Mouse (Mus musculus): ENCODE data around the gene Ehmt1. TPM values are rescaled to one million over a fixed set of nuclear protein-coding genes. Genes with fewer than 3 reads are reported as not detected.

The Ehmt1 gene
- polyA plus RNA-seq, 1 experiment from 2014 or later: 99.5 TPM

DNA sequence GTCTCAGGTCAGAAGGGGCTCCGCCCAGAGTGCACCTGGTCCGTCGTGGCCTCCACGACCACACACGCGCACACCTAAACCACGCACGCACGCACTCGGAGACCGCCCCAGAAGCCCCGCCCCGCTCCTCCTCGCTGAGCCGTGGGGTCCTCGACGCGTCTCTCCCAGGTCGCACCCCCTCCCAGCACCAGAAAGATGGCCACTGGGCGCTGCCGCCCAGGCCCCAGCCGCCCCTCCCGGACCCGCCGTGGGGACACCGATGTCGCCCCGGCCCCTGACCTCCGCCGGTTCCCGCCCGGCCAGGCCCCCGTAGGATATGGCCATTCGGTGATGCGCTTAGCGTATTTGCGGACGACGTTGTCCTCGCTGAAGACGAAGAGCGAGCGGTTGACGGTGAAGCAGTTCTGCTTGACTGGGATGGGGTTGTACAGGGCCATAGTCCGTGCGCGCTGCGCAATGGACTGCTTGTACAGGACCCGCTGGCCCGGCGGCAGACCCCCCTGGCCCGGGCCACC, 156.9 kb downstream of the Ehmt1 start:
- DNase-seq: peak; percentile 77
- Histone ChIP-seq H3K4me3 (replicated peaks; ENCODE audit: low read depth, low read length) (peak overlapping the region; percentile 81), H3K27ac (replicated peaks; ENCODE audit: low read depth, low read length) (peak overlapping the region; percentile 80), H3K27me3 (ENCODE audit: control insufficient read depth, insufficient read depth, low read length) (no peaks in the 10 kb centered on the region), H3K36me3 (ENCODE audit: control insufficient read depth, insufficient read depth, low read length) (0 out of 2 replicates have a peak, but pooled peaks cover 9% of the 10 kb centered on the region), H3K4me1 (ENCODE audit: control insufficient read depth, insufficient read depth, low read length) (peaks cover 10% of the 10 kb centered on the region), H3K9ac (replicated peaks; ENCODE audit: low read length) (peak overlapping the region; percentile 90), H3K4me2 (ENCODE audit: low read length) (peak overlapping the region; percentile 86), H3K9me3 (ENCODE audit: control insufficient read depth, low read length) (no peaks in the 10 kb centered on the region)
- WGBS: under 1% methylated on average over 52 of the region's 52 CpGs
- peak; percentile 60 for ATAC-seq (ENCODE audit: low FRiP score, low TSS enrichment)

DNA sequence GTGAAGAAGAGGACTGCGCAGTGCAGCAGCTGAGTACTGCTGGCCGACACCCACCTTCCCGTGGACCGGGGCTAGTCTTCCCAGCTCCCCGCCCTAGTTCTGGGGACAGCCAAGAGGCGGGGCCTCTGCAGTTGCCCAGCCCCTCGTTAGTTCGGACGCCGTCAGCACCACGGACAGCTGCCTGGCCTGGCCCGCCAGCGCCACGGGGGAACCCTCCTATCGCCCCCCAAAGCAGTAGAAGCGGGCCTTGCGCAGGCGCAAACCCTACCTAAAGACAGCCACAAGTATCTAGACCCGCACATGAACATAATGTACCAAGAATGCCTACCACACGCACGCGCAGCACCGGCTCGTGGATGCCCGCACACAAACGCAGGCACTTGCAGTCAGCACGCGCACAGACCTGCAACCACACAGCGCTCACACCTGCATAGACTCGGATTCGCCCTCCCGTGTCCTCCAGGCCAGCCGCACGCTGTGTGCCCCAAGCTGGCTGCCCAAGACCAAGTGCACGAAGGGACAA, 157.4 kb downstream of the Ehmt1 start:
- H3K36me3 ChIP-seq (ENCODE audit: control insufficient read depth, insufficient read depth, low read length): peaks cover 13% of the 10 kb centered on the region; the same call in 1 of the 2 replicates
- H3K4me3 ChIP-seq (replicated peaks; ENCODE audit: low read depth, low read length): peak overlapping the region; percentile 81
- no peaks in the 10 kb centered on the region for H3K9me3 ChIP-seq (ENCODE audit: control insufficient read depth, low read length)
- H3K4me1 ChIP-seq (ENCODE audit: control insufficient read depth, insufficient read depth, low read length): peaks cover 10% of the 10 kb centered on the region
- DNase-seq (peak; percentile 84), ATAC-seq (ENCODE audit: low FRiP score, low TSS enrichment) (peak; percentile 57)
- H3K4me2 ChIP-seq (ENCODE audit: low read length): peak overlapping the region; percentile 86
- H3K27me3 ChIP-seq (ENCODE audit: control insufficient read depth, insufficient read depth, low read length): no peaks in the 10 kb centered on the region
- H3K9ac ChIP-seq (replicated peaks; ENCODE audit: low read length): peak overlapping the region; percentile 90
- whole genome bisulfite sequencing: under 1% methylated on average over 35 of the region's 35 CpGs
- peak overlapping the region; percentile 80 for H3K27ac ChIP-seq (replicated peaks; ENCODE audit: low read depth, low read length)

- H3K36me3 ChIP-seq (ENCODE audit: control insufficient read depth, insufficient read depth, low read length): peaks cover 59% of the 10 kb centered on the region
- no peaks in the 10 kb centered on the region for H3K4me1 ChIP-seq (ENCODE audit: control insufficient read depth, insufficient read depth, low read length)
- no peak overlapping the region for H3K27ac ChIP-seq (replicated peaks; ENCODE audit: low read depth, low read length)
- H3K9ac ChIP-seq (replicated peaks; ENCODE audit: low read length): no peak overlapping the region
- DNase-seq: peak; percentile 72
- ATAC-seq (ENCODE audit: low FRiP score, low TSS enrichment): 0 out of 2 replicates have a peak, but pooled peaks have one; percentile 19
- H3K4me2 ChIP-seq (ENCODE audit: low read length): no peak overlapping the region
- H3K4me3 ChIP-seq (replicated peaks; ENCODE audit: low read depth, low read length): no peak overlapping the region
- H3K27me3 ChIP-seq (ENCODE audit: control insufficient read depth, insufficient read depth, low read length): no peaks in the 10 kb centered on the region
- no peaks in the 10 kb centered on the region for H3K9me3 ChIP-seq (ENCODE audit: control insufficient read depth, low read length)
- WGBS: 95% methylated on average over 1 of the region's 1 CpGs
These were observed 164.1 kb downstream of the Ehmt1 start for GRCm38 (mm10) chr2:24755276-24755675.

GRCm38 (mm10) chr2:24752599-24752998, 166.8 kb downstream of the Ehmt1 start:
- H3K36me3 ChIP-seq (ENCODE audit: control insufficient read depth, insufficient read depth, low read length): peaks cover 68% of the 10 kb centered on the region
- ATAC-seq (ENCODE audit: low FRiP score, low TSS enrichment): no peak

GRCm38 (mm10) chr2:24750051-24750450, 169.4 kb downstream of the Ehmt1 start:
- no peaks in the 10 kb centered on the region for H3K27me3 ChIP-seq (ENCODE audit: control insufficient read depth, insufficient read depth, low read length)
- H3K9me3 ChIP-seq (ENCODE audit: control insufficient read depth, low read length): no peaks in the 10 kb centered on the region
- no peak for ATAC-seq (ENCODE audit: low FRiP score, low TSS enrichment)
- no peak for DNase-seq
- H3K4me1 ChIP-seq (ENCODE audit: control insufficient read depth, insufficient read depth, low read length): no peaks in the 10 kb centered on the region
- peaks cover 59% of the 10 kb centered on the region for H3K36me3 ChIP-seq (ENCODE audit: control insufficient read depth, insufficient read depth, low read length)
- no peak overlapping the region for H3K27ac ChIP-seq (replicated peaks; ENCODE audit: low read depth, low read length)
- no peak overlapping the region for H3K4me2 ChIP-seq (ENCODE audit: low read length)
- WGBS: 71% methylated on average over 3 of the region's 3 CpGs
- no peak overlapping the region for H3K9ac ChIP-seq (replicated peaks; ENCODE audit: low read length)
- no peak overlapping the region for H3K4me3 ChIP-seq (replicated peaks; ENCODE audit: low read depth, low read length)

More at GRCm38 (mm10) chr2:24752599-24752998, 166.8 kb downstream of the Ehmt1 start:
- 75% methylated on average over 4 of the region's 4 CpGs for WGBS
- H3K27me3 ChIP-seq (ENCODE audit: control insufficient read depth, insufficient read depth, low read length): no peaks in the 10 kb centered on the region
- no peak overlapping the region for H3K4me3 ChIP-seq (replicated peaks; ENCODE audit: low read depth, low read length)
- no peak overlapping the region for H3K9ac ChIP-seq (replicated peaks; ENCODE audit: low read length)
- H3K4me2 ChIP-seq (ENCODE audit: low read length): no peak overlapping the region
- no peaks in the 10 kb centered on the region for H3K9me3 ChIP-seq (ENCODE audit: control insufficient read depth, low read length)
- H3K4me1 ChIP-seq (ENCODE audit: control insufficient read depth, insufficient read depth, low read length): no peaks in the 10 kb centered on the region
- no peak overlapping the region for H3K27ac ChIP-seq (replicated peaks; ENCODE audit: low read depth, low read length)
- DNase-seq: no peak

DNA sequence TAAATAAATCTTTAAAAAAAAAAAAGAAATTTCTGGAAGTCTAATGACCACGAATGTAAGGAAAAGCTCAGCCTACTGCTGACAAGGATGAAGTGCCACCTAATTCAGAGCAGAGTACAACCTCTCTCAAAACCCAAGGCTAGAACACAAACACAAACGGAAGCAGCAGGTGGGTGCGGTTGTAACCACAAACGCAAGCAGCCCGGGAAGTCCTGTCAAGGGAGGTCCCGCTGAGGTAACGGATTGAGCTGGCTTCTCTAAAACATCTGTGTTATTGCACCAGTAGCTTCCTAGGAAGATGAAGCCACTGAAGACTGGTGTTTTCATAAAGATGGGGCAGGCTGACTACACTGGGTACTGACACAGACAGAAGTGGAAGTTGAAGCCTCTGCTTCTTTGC, 171.5 kb downstream of the Ehmt1 start:
- no peak overlapping the region for H3K4me2 ChIP-seq (ENCODE audit: low read length)
- no peak overlapping the region for H3K9ac ChIP-seq (replicated peaks; ENCODE audit: low read length)
- WGBS: 79% methylated on average over 7 of the region's 7 CpGs
- no peak overlapping the region for H3K27ac ChIP-seq (replicated peaks; ENCODE audit: low read depth, low read length)
- DNase-seq: no peak
- no peaks in the 10 kb centered on the region for H3K9me3 ChIP-seq (ENCODE audit: control insufficient read depth, low read length)
- H3K4me3 ChIP-seq (replicated peaks; ENCODE audit: low read depth, low read length): no peak overlapping the region
- H3K27me3 ChIP-seq (ENCODE audit: control insufficient read depth, insufficient read depth, low read length): no peaks in the 10 kb centered on the region
- no peak for ATAC-seq (ENCODE audit: low FRiP score, low TSS enrichment)
- no peaks in the 10 kb centered on the region for H3K4me1 ChIP-seq (ENCODE audit: control insufficient read depth, insufficient read depth, low read length)
- H3K36me3 ChIP-seq (ENCODE audit: control insufficient read depth, insufficient read depth, low read length): peaks cover 53% of the 10 kb centered on the region

Small RNAs within 50 kb of the gene (microRNA-seq; reads per million reads assigned to microRNA genes)
- not detected for gene Gm22875

Other genes starting within 250 kb of the Ehmt1 start
- gene Cacna1b, start 156.5 kb downstream of the Ehmt1 start, polyA plus RNA-seq (2014; fragmentation: Nextera tagmentation; extraction: Ambion mirVana): 12.0 and 15.0 TPM in 2 replicates
- gene Arrdc1, start 15.6 kb upstream of the Ehmt1 start, polyA plus RNA-seq (2014; fragmentation: Nextera tagmentation; extraction: Ambion mirVana): 21.8 and 24.9 TPM in 2 replicates
- gene Zmynd19, start 30.2 kb upstream of the Ehmt1 start, polyA plus RNA-seq (2014; fragmentation: Nextera tagmentation; extraction: Ambion mirVana): 20.9 and 31.4 TPM in 2 replicates
- gene Dph7, start 42.8 kb upstream of the Ehmt1 start, polyA plus RNA-seq (2014; fragmentation: Nextera tagmentation; extraction: Ambion mirVana): 36.1 and 37.9 TPM in 2 replicates
- gene Mrpl41, start 55.5 kb upstream of the Ehmt1 start, polyA plus RNA-seq (2014; fragmentation: Nextera tagmentation; extraction: Ambion mirVana): 160 and 178 TPM in 2 replicates
- 2.3 and 4.4 TPM in 2 replicates for gene Pnpla7, start 56.4 kb upstream of the Ehmt1 start, polyA plus RNA-seq (2014; fragmentation: Nextera tagmentation; extraction: Ambion mirVana)
- gene Nsmf, start 134.7 kb upstream of the Ehmt1 start, polyA plus RNA-seq (2014; fragmentation: Nextera tagmentation; extraction: Ambion mirVana): 99.3 and 125 TPM in 2 replicates
- gene Entpd8, start 160.7 kb upstream of the Ehmt1 start, polyA plus RNA-seq (2014; fragmentation: Nextera tagmentation; extraction: Ambion mirVana): not detected in 2 replicates
- not detected in 2 replicates for gene Noxa1, start 175.5 kb upstream of the Ehmt1 start, polyA plus RNA-seq (2014; fragmentation: Nextera tagmentation; extraction: Ambion mirVana)